Mouse (Mus musculus) limb, embryonic 15.5 days (tissue): ENCODE results near the gene Cacna1c. TPM values are rescaled to one million over a fixed set of nuclear protein-coding genes. Genes with fewer than 3 reads are reported as not detected.
"Not testable (repeated sequence)": the region's sequence is repeated elsewhere in the genome, so short reads cannot be mapped to it uniquely, and the experiment has no call there.

Experiments
- ATAC-seq: fragments of 200-750 bp; cut with Nextera tagmentation; 2 replicates; pipeline ENCODE4 v1.8.0; 2017; ENCODE audit warnings: low read depth, moderate TSS enrichment; ENCODE audit not compliant: insufficient number of reproducible peaks, low FRiP score, low TSS enrichment
- H3K27ac ChIP-seq: fragments of 300-500 bp; sonication (generic); 2 replicates; pipeline ENCODE4 v1.5.1; 2015; ENCODE audit warnings: moderate library complexity, mild to moderate bottlenecking, inconsistent platforms
- H3K27me3 ChIP-seq: fragments of 300-500 bp; sonication (generic); 2 replicates; pipeline ENCODE4 v1.6.1; 2015; ENCODE audit warnings: inconsistent platforms
- H3K36me3 ChIP-seq: fragments of 300-500 bp; sonication (generic); 2 replicates; pipeline ENCODE4 v1.6.1; 2015; ENCODE audit warnings: inconsistent platforms
- H3K4me1 ChIP-seq: fragments of 300-500 bp; sonication (generic); 2 replicates; pipeline ENCODE4 v1.6.1; 2015; ENCODE audit warnings: inconsistent platforms
- H3K4me2 ChIP-seq: fragments of 300-500 bp; sonication (generic); 2 replicates; pipeline ENCODE4 v1.6.1; 2015; ENCODE audit warnings: mild to moderate bottlenecking, inconsistent platforms
- H3K4me3 ChIP-seq: fragments of 300-500 bp; sonication (generic); 2 replicates; pipeline ENCODE4 v1.5.1; 2015; ENCODE audit warnings: mild to moderate bottlenecking, inconsistent platforms
- H3K9ac ChIP-seq: fragments of 300-500 bp; sonication (generic); 2 replicates; pipeline ENCODE4 v1.6.1; 2015; ENCODE audit warnings: inconsistent platforms
- H3K9me3 ChIP-seq: fragments of 300-500 bp; sonication (generic); 2 replicates; pipeline ENCODE4 v1.6.1; 2016; ENCODE audit warnings: inconsistent platforms
- WGBS: fragments of 180-500 bp; shearing (Covaris S2); methylation state at CpG from one replicate; pipeline ENCODE4 v1.1.7; 2015; 5-methylcytosine and 5-hydroxymethylcytosine counted together
- polyA plus RNA-seq: library from polyadenylated mRNA; unstranded; fragments of >200 nt; fragmentation: Nextera tagmentation; extraction: Ambion mirVana; gene quantifications from 2 replicates; pipeline ENCODE4 v1.2.1, GENCODE M21; 2015

Gene Cacna1c
- polyA plus RNA-seq, 1 experiment from 2014 or later = 6.2 TPM

- Histone ChIP-seq H3K36me3 (peaks cover 37% of the 10 kb centered on the region), H3K27ac (no peak overlapping the region)
- ATAC-seq = no peak
Measured at GRCm38 (mm10) chr6:118605974-118606373, 590.2 kb downstream of the Cacna1c start.

GRCm38 (mm10) chr6:118603825-118604224 lies 592.4 kb downstream of the Cacna1c start:
- no peak overlapping the region for H3K27ac ChIP-seq
- no peak overlapping the region for H3K9ac ChIP-seq
- H3K4me1 ChIP-seq = no peaks in the 10 kb centered on the region
- no peak overlapping the region for H3K4me3 ChIP-seq
- 89% methylated on average over 7 of the region's 7 CpGs for WGBS
- H3K4me2 ChIP-seq = no peak overlapping the region
- ATAC-seq = no peak
- peaks cover 38% of the 10 kb centered on the region for H3K36me3 ChIP-seq
- H3K9me3 ChIP-seq = no peaks in the 10 kb centered on the region
- H3K27me3 ChIP-seq = no peaks in the 10 kb centered on the region

More at GRCm38 (mm10) chr6:118605974-118606373, 590.2 kb downstream of the Cacna1c start:
- no peaks in the 10 kb centered on the region for H3K9me3 ChIP-seq
- H3K9ac ChIP-seq = no peak overlapping the region
- H3K27me3 ChIP-seq = no peaks in the 10 kb centered on the region
- H3K4me3 ChIP-seq = no peak overlapping the region
- no peak overlapping the region for H3K4me2 ChIP-seq
- H3K4me1 ChIP-seq = no peaks in the 10 kb centered on the region
- 76% methylated on average over 7 of the region's 7 CpGs for WGBS

GRCm38 (mm10) chr6:118595681-118596055 lies 600.5 kb downstream of the Cacna1c start:
- Histone ChIP-seq H3K36me3 (peaks cover 26% of the 10 kb centered on the region), H3K27ac (no peak overlapping the region), H3K4me2 (no peak overlapping the region), H3K4me3 (no peak overlapping the region), H3K9me3 (no peaks in the 10 kb centered on the region), H3K9ac (no peak overlapping the region), H3K4me1 (peaks cover 12% of the 10 kb centered on the region), H3K27me3 (peaks cover 11% of the 10 kb centered on the region; the same call in 1 of the 2 replicates)
- 81% methylated on average over 9 of the region's 9 CpGs for WGBS
- no peak for ATAC-seq

GRCm38 (mm10) chr6:118594833-118595680 lies 601.2 kb downstream of the Cacna1c start:
- peaks cover 11% of the 10 kb centered on the region; the same call in 1 of the 2 replicates for H3K27me3 ChIP-seq
- 77% methylated on average over 10 of the region's 10 CpGs for WGBS
- peaks cover 26% of the 10 kb centered on the region for H3K36me3 ChIP-seq
- ATAC-seq = no peak
- no peaks in the 10 kb centered on the region for H3K9me3 ChIP-seq
- no peak overlapping the region for H3K4me3 ChIP-seq
- H3K9ac ChIP-seq = no peak overlapping the region
- no peak overlapping the region for H3K4me2 ChIP-seq
- H3K4me1 ChIP-seq = peaks cover 12% of the 10 kb centered on the region
- no peak overlapping the region for H3K27ac ChIP-seq

DNA sequence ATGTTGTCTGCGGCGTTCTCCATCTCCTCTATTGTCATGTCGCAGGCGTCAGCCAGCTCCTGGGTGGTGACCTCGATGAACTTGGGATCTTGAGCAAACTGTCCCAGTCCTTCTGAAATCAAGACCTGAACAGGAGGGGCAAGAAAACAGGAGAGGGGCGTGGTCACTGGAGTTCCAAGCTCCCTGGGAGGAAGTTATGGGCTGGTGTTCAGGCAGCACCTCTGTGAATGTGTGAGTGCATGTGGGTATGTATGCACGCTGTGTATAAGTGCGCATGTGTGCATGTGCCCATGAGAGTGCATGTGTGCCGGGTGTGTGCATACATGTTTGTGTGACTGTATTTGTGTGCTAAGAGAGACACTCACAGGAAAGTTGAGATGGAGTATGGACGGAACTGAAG lies 602.1 kb downstream of the Cacna1c start:
- H3K4me2 ChIP-seq = peak overlapping the region; percentile 56
- peaks cover 26% of the 10 kb centered on the region for H3K36me3 ChIP-seq
- H3K4me1 ChIP-seq = peaks cover 12% of the 10 kb centered on the region
- H3K4me3 ChIP-seq = peak overlapping the region; percentile 29
- H3K9ac ChIP-seq = no peak overlapping the region
- no peak overlapping the region for H3K27ac ChIP-seq
- ATAC-seq = no peak
- peaks cover 11% of the 10 kb centered on the region; the same call in 1 of the 2 replicates for H3K27me3 ChIP-seq
- 40% methylated on average over 10 of the region's 10 CpGs for WGBS
- H3K9me3 ChIP-seq = no peaks in the 10 kb centered on the region

DNA sequence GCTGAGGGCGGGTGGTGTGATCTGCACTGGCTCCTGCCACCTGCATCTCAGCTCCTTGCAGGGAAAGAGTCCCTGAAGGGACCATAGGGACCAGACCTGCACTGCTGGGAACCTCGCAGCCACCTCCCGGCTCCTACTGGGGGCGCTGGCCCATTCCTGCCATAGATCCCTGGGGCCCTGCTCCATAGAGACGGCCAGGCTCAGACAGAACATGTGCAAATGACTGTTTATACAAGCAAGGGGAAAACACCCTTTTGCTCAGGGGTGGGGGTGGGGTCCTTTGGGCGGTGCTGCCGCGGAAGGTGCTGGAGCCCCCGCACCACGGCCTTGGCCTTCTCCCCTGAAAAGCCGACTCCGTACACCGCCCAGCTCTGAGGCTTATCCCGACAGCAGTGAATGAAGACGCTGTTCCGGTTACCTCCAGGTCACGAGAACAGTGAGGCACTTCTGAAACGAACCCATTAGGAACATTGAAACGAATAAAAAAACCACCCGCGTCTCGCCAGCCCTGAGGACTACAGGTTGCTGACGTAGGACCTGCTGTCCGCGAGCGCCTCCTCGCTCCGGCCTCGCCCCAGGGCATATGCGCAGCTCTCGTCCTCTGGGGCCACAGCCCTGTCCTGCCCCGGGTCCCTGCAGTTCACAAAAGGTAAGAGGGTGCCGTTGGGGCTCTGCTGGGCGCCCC lies 602.7 kb downstream of the Cacna1c start:
- H3K4me2 ChIP-seq = peak overlapping the region; percentile 56
- H3K4me1 ChIP-seq = peaks cover 12% of the 10 kb centered on the region
- peaks cover 11% of the 10 kb centered on the region; the same call in 1 of the 2 replicates for H3K27me3 ChIP-seq
- WGBS = 12% methylated on average over 34 of the region's 34 CpGs
- no peak overlapping the region for H3K27ac ChIP-seq
- peak overlapping the region; percentile 29 for H3K4me3 ChIP-seq
- ATAC-seq = peak; percentile 53; the same call in 1 of the 2 replicates
- no peaks in the 10 kb centered on the region for H3K9me3 ChIP-seq
- H3K36me3 ChIP-seq = peaks cover 26% of the 10 kb centered on the region
- no peak overlapping the region for H3K9ac ChIP-seq

GRCm38 (mm10) chr6:118592662-118593376 lies 603.4 kb downstream of the Cacna1c start:
- H3K36me3 ChIP-seq = peaks cover 22% of the 10 kb centered on the region
- H3K27me3 ChIP-seq = peaks cover 11% of the 10 kb centered on the region; the same call in 1 of the 2 replicates
- peaks cover 12% of the 10 kb centered on the region for H3K4me1 ChIP-seq
- no peak overlapping the region for H3K27ac ChIP-seq
- 46% methylated on average over 21 of the region's 21 CpGs for WGBS
- peak overlapping the region; percentile 56 for H3K4me2 ChIP-seq
- H3K9ac ChIP-seq = no peak overlapping the region
- ATAC-seq = no peak
- H3K4me3 ChIP-seq = peak overlapping the region; percentile 29
- no peaks in the 10 kb centered on the region for H3K9me3 ChIP-seq

DNA sequence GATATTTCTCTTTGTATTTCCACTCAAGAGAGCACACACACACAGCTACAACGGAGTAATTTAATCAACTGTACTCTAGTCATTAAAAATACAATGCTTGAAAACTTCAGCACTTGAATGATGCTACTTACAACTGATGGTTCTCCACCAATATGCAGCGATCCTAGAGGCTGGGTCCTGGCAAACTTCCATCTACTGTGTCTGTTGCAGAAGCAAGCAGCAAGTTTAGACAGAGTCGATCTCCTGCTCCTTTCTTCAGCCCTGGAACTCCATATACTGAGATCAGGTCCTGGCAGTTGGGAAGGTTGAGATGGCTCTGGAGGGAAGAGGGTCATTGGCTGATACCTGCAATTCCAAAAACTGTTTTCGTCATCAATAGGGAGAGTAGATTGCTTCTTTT lies 617.5 kb downstream of the Cacna1c start:
- H3K4me3 ChIP-seq, H3K27ac ChIP-seq, H3K36me3 ChIP-seq, H3K9me3 ChIP-seq, H3K4me2 ChIP-seq, H3K4me1 ChIP-seq, H3K9ac ChIP-seq, ATAC-seq, H3K27me3 ChIP-seq: not testable (repeated sequence)
- WGBS = 81% methylated on average over 4 of the region's 4 CpGs

DNA sequence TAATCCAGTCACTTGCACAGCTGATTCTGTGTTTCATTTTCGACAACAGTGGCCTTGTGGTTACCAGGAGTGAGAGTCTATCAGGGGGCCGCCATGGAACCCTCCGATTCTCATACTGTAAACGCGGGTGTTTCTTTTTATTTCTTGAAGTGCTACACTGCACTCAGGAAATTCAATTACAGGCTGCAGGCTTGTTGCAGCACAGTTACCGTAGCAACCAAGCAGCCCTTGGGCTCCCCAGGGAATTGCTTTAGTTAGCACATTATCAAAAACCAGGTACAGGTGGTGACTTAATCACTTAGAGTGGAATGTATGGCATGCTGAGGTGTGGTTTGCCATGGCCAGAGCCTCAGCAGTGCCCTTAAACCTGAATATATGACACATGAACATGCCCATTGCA lies 621.9 kb downstream of the Cacna1c start:
- Histone ChIP-seq H3K4me1 (no peaks in the 10 kb centered on the region), H3K27ac (no peak overlapping the region)

DNA sequence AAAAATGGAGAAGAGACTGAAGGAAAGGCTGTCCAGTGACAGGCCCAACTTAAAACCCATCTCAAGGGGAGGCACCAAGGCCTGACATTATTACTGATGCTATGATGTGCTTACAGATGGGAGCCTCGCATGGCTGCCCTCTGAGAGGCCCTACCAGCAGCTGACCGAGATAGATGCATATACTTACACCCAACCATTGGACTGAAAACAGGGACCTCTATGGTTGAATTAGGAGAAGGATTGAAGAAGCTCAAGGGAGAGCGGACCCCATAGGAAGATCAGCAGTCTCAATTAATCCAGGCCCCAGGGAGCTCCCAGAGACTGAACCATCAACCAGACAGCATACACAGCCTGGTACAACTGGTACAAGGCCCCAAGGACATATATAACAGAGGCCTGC lies 628.4 kb downstream of the Cacna1c start:
- ATAC-seq = no peak
- Histone ChIP-seq H3K4me3 (no peak overlapping the region), H3K27ac (no peak overlapping the region), H3K4me2 (no peak overlapping the region), H3K36me3 (no peaks in the 10 kb centered on the region), H3K9ac (no peak overlapping the region), H3K4me1 (peaks cover 8% of the 10 kb centered on the region; the same call in 1 of the 2 replicates), H3K9me3 (no peaks in the 10 kb centered on the region), H3K27me3 (no peaks in the 10 kb centered on the region)
- 94% methylated on average over 3 of the region's 3 CpGs for WGBS

More for the DNA sequence above, 621.9 kb downstream of the Cacna1c start:
- no peaks in the 10 kb centered on the region for H3K27me3 ChIP-seq
- 37% methylated on average over 6 of the region's 6 CpGs for WGBS
- no peaks in the 10 kb centered on the region for H3K36me3 ChIP-seq
- no peak for ATAC-seq
- no peaks in the 10 kb centered on the region for H3K9me3 ChIP-seq
- H3K9ac ChIP-seq = no peak overlapping the region
- no peak overlapping the region for H3K4me3 ChIP-seq
- H3K4me2 ChIP-seq = no peak overlapping the region

- H3K4me3 ChIP-seq = peak within 1 kb of the TSS; percentile 69
- H3K27ac ChIP-seq = peak within 1 kb of the TSS; percentile 85
- H3K4me1 ChIP-seq = peaks cover 8% of the 10 kb centered on the region; the same call in 1 of the 2 replicates
- H3K9ac ChIP-seq = peak within 1 kb of the TSS; percentile 64
- no peaks in the 10 kb centered on the region for H3K9me3 ChIP-seq
- peaks cover 15% of the 10 kb centered on the region for H3K36me3 ChIP-seq
- peak; percentile 86 for ATAC-seq
- peak within 1 kb of the TSS; percentile 83 for H3K4me2 ChIP-seq
- H3K27me3 ChIP-seq = no peaks in the 10 kb centered on the region
- WGBS = 4% methylated on average over 54 of the region's 54 CpGs
Measured at GRCm38 (mm10) chr6:118561745-118562609, 634.2 kb downstream of the Cacna1c start, which contains the start of gene Ankrd26. Gene Ankrd26, minus strand, starts transcription at chr6:118562226.
